Mouse (Mus musculus) hindbrain, embryonic 12.5 days (tissue): Measurements from ENCODE around the gene Sema3d. TPM values are rescaled to one million over a fixed set of nuclear protein-coding genes. Genes with fewer than 3 reads are reported as not detected.

Source experiments
- ATAC-seq: fragments of 200-750 bp; cut with Nextera tagmentation; 2 replicates; pipeline ENCODE4 v1.8.0; 2017; ENCODE audit warnings: moderate TSS enrichment; ENCODE audit not compliant: low FRiP score
- H3K27ac ChIP-seq: fragments of 300-500 bp; sonication (generic); 2 replicates; pipeline ENCODE4 v1.5.1; 2016; ENCODE audit warnings: mild to moderate bottlenecking
- H3K27me3 ChIP-seq: fragments of 300-500 bp; sonication (generic); 2 replicates; pipeline ENCODE4 v1.6.1; 2016; ENCODE audit warnings: mild to moderate bottlenecking
- H3K36me3 ChIP-seq: fragments of 300-500 bp; sonication (generic); 2 replicates; pipeline ENCODE4 v1.6.1; 2016; ENCODE audit warnings: mild to moderate bottlenecking
- H3K4me1 ChIP-seq: fragments of 300-500 bp; sonication (generic); 2 replicates; pipeline ENCODE4 v1.6.1; 2016
- H3K4me2 ChIP-seq: fragments of 300-500 bp; sonication (generic); replicated peaks from 2 replicates; pipeline ENCODE4 v1.6.1; 2016; ENCODE audit warnings: mild to moderate bottlenecking
- H3K4me3 ChIP-seq: fragments of 300-500 bp; sonication (generic); 2 replicates; pipeline ENCODE4 v1.5.1; 2016; ENCODE audit warnings: mild to moderate bottlenecking
- H3K9ac ChIP-seq: fragments of 300-500 bp; sonication (generic); 2 replicates; pipeline ENCODE4 v1.6.1; 2016; ENCODE audit warnings: mild to moderate bottlenecking, moderate library complexity
- H3K9me3 ChIP-seq: fragments of 300-500 bp; sonication (generic); replicated peaks from 2 replicates; pipeline ENCODE4 v1.6.1; 2016; ENCODE audit warnings: mild to moderate bottlenecking
- WGBS: fragments of 180-500 bp; shearing (Covaris S2); methylation state at CpG from one replicate; pipeline ENCODE4 v1.1.7; 2016; 5-methylcytosine and 5-hydroxymethylcytosine counted together
- polyA plus RNA-seq: library from polyadenylated mRNA; unstranded; fragments of >200 nt; fragmentation: Nextera tagmentation; extraction: Ambion mirVana; gene quantifications from 2 replicates; pipeline ENCODE4 v1.2.1, GENCODE M21; 2016

Gene Sema3d
- 5.4 and 6.5 TPM in 2 replicates for polyA plus RNA-seq

GRCm38 (mm10) chr5:12383133-12383959 lies at the start of gene Sema3d:
Gene Sema3d, plus strand, starts transcription at chr5:12383385.
- WGBS: under 1% methylated on average over 44 of the region's 49 CpGs
- no peaks in the 10 kb centered on the region for H3K36me3 ChIP-seq
- peak within 1 kb of the TSS; percentile 58 for H3K9ac ChIP-seq
- peak within 1 kb of the TSS; percentile 53 for H3K4me3 ChIP-seq
- peak within 1 kb of the TSS; percentile 92 for H3K4me2 ChIP-seq
- 0 out of 2 replicates have a peak, but pooled peaks cover 7% of the 10 kb centered on the region for H3K4me1 ChIP-seq
- H3K9me3 ChIP-seq: no peaks in the 10 kb centered on the region
- H3K27ac ChIP-seq: no peak within 1 kb of the TSS
- peak; percentile 98 for ATAC-seq
- peaks cover 16% of the 10 kb centered on the region for H3K27me3 ChIP-seq

DNA sequence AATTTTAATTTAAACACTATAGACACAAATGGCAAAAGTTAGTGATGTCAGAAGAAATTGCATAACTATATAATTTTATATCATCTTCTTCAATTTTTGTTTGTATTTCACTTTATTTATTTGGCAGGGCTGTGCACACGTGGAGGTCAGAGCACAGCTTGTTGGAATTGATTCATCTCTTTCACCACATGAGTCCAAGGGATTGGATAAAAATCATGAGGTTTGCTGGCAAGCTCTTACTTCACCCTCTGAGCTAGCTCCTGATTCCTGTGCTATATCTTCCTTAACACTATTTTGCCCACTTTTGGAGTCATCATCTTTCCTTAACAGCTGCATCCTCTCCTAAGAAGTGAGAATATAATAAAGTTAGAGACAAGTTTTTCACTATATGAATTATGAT lies 5.9 kb upstream of the Sema3d start:
- H3K4me1 ChIP-seq: no peaks in the 10 kb centered on the region
- no peak overlapping the region for H3K27ac ChIP-seq
- H3K4me3 ChIP-seq: no peak overlapping the region
- WGBS: 44% methylated on average over 1 of the region's 1 CpGs
- H3K36me3 ChIP-seq: no peaks in the 10 kb centered on the region
- no peak overlapping the region for H3K4me2 ChIP-seq
- no peak overlapping the region for H3K9ac ChIP-seq
- H3K27me3 ChIP-seq: no peaks in the 10 kb centered on the region
- ATAC-seq: no peak
- H3K9me3 ChIP-seq: no peaks in the 10 kb centered on the region

DNA sequence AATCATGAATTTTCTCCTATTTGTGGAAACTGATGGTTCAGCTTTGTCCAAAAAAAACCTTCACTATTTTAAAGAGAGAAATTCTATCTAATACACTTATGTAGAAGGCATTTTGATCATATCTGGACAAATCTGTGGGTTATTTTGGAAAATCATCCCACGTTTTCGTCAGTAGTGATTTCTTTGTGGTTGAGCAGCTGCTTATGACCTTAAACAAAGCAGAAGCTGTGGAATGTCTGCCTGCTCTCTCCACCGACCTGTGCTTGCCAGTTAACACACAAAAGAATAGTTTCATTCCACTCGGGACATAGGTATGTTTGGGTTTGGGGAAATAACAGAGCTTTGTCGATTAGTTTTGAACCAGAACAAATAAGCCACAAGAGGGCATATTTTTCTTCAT lies 4.3 kb upstream of the Sema3d start:
- Histone ChIP-seq H3K27ac (no peak overlapping the region), H3K4me3 (no peak overlapping the region), H3K36me3 (no peaks in the 10 kb centered on the region), H3K9me3 (no peaks in the 10 kb centered on the region), H3K4me2 (no peak overlapping the region), H3K4me1 (0 out of 2 replicates have a peak, but pooled peaks cover 4% of the 10 kb centered on the region), H3K27me3 (peaks cover 2% of the 10 kb centered on the region; the same call in 1 of the 2 replicates), H3K9ac (no peak overlapping the region)
- no peak for ATAC-seq
- WGBS: 50% methylated on average over 5 of the region's 5 CpGs

DNA sequence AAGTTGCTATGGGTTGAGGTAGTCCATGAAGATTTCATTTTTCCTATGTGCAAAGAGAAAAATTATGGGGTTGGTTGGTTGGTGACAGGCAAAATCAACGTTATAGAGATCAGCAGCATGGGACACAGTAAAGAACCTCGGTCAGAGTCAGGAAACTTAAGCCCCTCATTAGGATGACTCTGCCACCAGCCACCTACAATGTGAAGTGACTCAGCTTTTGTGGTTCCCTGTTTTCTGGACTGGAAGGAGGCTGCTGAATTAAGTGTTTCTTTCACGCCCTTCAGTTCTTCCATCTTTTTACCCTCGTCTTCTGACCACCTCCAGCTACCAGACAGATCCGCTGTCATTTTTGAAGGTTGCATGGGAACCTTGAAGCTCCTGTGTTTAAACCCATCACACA lies 1.2 kb upstream of the Sema3d start:
- no peak overlapping the region for H3K9ac ChIP-seq
- no peak for ATAC-seq
- H3K27ac ChIP-seq: no peak overlapping the region
- H3K9me3 ChIP-seq: no peaks in the 10 kb centered on the region
- 0 out of 2 replicates have a peak, but pooled peaks cover 7% of the 10 kb centered on the region for H3K4me1 ChIP-seq
- H3K36me3 ChIP-seq: no peaks in the 10 kb centered on the region
- H3K4me3 ChIP-seq: no peak overlapping the region
- peaks cover 16% of the 10 kb centered on the region for H3K27me3 ChIP-seq
- H3K4me2 ChIP-seq: no peak overlapping the region
- 76% methylated on average over 5 of the region's 5 CpGs for WGBS

GRCm38 (mm10) chr5:12383960-12384285 lies 738 bp downstream of the Sema3d start:
- 1% methylated on average over 10 of the region's 10 CpGs for WGBS

DNA sequence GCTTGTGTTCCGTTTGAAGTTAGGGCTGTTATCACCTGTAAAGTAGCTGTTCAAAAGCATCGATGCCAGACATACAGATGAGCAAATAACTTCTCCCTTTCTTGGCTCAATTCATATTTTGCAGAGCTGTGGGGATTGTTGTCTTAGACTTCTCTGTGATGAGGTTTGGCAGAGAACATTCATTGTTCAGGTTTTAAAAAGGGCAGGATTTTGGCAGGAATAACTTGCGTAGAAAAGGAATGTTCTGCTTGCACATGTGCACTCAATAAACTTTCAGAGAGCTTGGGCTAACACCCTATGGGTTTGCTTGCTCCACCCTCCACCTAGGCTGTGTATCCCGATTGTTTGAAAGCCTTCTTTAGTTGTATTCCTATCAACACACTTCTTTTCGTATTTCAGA lies 9.5 kb downstream of the Sema3d start:
- Histone ChIP-seq H3K9me3 (no peaks in the 10 kb centered on the region), H3K4me3 (no peak overlapping the region), H3K27ac (no peak overlapping the region), H3K36me3 (no peaks in the 10 kb centered on the region), H3K27me3 (no peaks in the 10 kb centered on the region), H3K4me1 (no peaks in the 10 kb centered on the region), H3K4me2 (no peak overlapping the region), H3K9ac (no peak overlapping the region)
- WGBS: 76% methylated on average over 5 of the region's 5 CpGs
- ATAC-seq: no peak

More at GRCm38 (mm10) chr5:12383960-12384285, 738 bp downstream of the Sema3d start:
- H3K27me3 ChIP-seq: peaks cover 16% of the 10 kb centered on the region
- no peak overlapping the region for H3K27ac ChIP-seq
- 0 out of 2 replicates have a peak, but pooled peaks cover 7% of the 10 kb centered on the region for H3K4me1 ChIP-seq
- peak overlapping the region; percentile 58 for H3K9ac ChIP-seq
- peak overlapping the region; percentile 53 for H3K4me3 ChIP-seq
- peak overlapping the region; percentile 92 for H3K4me2 ChIP-seq
- H3K36me3 ChIP-seq: no peaks in the 10 kb centered on the region
- H3K9me3 ChIP-seq: no peaks in the 10 kb centered on the region
- no peak for ATAC-seq

- ATAC-seq: no peak
- Histone ChIP-seq H3K36me3 (no peaks in the 10 kb centered on the region), H3K27me3 (no peaks in the 10 kb centered on the region), H3K4me1 (no peaks in the 10 kb centered on the region), H3K9ac (no peak overlapping the region), H3K4me2 (no peak overlapping the region), H3K9me3 (no peaks in the 10 kb centered on the region), H3K4me3 (no peak overlapping the region), H3K27ac (no peak overlapping the region)
- WGBS: 85% methylated on average over 2 of the region's 2 CpGs
Observed at GRCm38 (mm10) chr5:12399271-12399670, 16.1 kb downstream of the Sema3d start.

- Histone ChIP-seq H3K4me1 (no peaks in the 10 kb centered on the region), H3K9me3 (no peaks in the 10 kb centered on the region), H3K4me3 (no peak overlapping the region), H3K27ac (no peak overlapping the region), H3K9ac (no peak overlapping the region), H3K36me3 (no peaks in the 10 kb centered on the region), H3K4me2 (no peak overlapping the region), H3K27me3 (no peaks in the 10 kb centered on the region)
- ATAC-seq: no peak
Observed at GRCm38 (mm10) chr5:12404229-12404628, 21.0 kb downstream of the Sema3d start.

GRCm38 (mm10) chr5:12412595-12412994 lies 29.4 kb downstream of the Sema3d start:
- H3K4me3 ChIP-seq: no peak overlapping the region
- no peaks in the 10 kb centered on the region for H3K36me3 ChIP-seq
- no peaks in the 10 kb centered on the region for H3K9me3 ChIP-seq
- no peaks in the 10 kb centered on the region for H3K27me3 ChIP-seq
- no peak overlapping the region for H3K4me2 ChIP-seq
- H3K4me1 ChIP-seq: no peaks in the 10 kb centered on the region
- WGBS: 77% methylated on average over 3 of the region's 3 CpGs
- H3K9ac ChIP-seq: no peak overlapping the region
- no peak overlapping the region for H3K27ac ChIP-seq
- no peak for ATAC-seq

- Histone ChIP-seq H3K27ac (no peak overlapping the region), H3K9ac (no peak overlapping the region), H3K4me1 (no peaks in the 10 kb centered on the region), H3K27me3 (no peaks in the 10 kb centered on the region), H3K4me2 (no peak overlapping the region), H3K36me3 (no peaks in the 10 kb centered on the region), H3K4me3 (no peak overlapping the region), H3K9me3 (no peaks in the 10 kb centered on the region)
- WGBS: 88% methylated on average over 5 of the region's 5 CpGs
- ATAC-seq: no peak
Observed at GRCm38 (mm10) chr5:12423264-12423663, 40.1 kb downstream of the Sema3d start.

- 61% methylated on average over 1 of the region's 1 CpGs for WGBS
- no peaks in the 10 kb centered on the region for H3K4me1 ChIP-seq
- H3K4me3 ChIP-seq: no peak overlapping the region
- H3K4me2 ChIP-seq: no peak overlapping the region
- no peaks in the 10 kb centered on the region for H3K27me3 ChIP-seq
- H3K36me3 ChIP-seq: no peaks in the 10 kb centered on the region
- H3K9me3 ChIP-seq: no peaks in the 10 kb centered on the region
- H3K9ac ChIP-seq: no peak overlapping the region
- no peak overlapping the region for H3K27ac ChIP-seq
- no peak for ATAC-seq
Observed at GRCm38 (mm10) chr5:12441737-12442136, 58.6 kb downstream of the Sema3d start.

DNA sequence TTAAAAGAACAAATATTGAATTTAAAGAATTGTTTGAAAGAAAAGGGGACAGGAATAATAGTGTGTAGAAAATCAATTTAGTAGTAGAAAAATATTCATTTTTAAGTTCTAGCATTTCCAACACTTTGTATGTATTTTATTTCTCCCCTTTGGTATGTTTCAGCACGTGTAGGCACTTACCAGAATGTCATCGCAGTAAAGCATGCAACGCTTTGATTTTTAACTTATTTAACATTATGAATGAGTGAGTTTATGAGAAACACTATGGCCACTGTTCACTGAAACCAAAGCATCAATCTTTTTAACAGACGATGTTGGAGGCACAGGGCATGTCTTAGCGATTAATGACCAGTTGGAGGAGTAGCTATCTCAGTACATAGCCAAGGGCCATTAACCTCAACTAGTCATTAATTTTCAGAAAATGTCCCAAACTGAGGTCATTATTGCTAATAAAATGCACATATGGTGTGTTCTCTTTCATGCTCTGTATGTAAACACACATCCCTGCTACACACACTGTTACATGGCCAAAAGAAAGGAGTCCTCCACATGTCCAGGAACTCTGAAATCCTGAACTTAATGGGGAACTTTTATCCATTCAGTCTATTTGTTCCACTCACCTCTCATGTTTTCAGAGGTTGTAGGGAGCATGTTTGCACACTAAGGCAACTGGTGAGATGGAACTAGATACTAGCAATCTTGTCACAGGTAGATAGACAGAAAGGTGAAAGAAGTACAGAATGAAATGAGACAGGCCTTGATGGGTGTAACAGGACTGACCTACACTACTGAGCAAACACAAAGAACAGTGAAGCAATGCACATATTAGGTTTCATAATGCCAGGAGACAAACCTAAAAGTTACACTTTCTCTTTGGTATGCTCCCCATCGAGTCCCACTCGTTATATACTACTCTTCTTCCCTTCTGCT lies 59.3 kb downstream of the Sema3d start:
- Histone ChIP-seq H3K4me2 (no peak overlapping the region), H3K9me3 (no peaks in the 10 kb centered on the region), H3K4me1 (no peaks in the 10 kb centered on the region), H3K27me3 (no peaks in the 10 kb centered on the region), H3K36me3 (no peaks in the 10 kb centered on the region), H3K9ac (no peak overlapping the region), H3K4me3 (no peak overlapping the region), H3K27ac (no peak overlapping the region)
- ATAC-seq: no peak
- WGBS: 81% methylated on average over 7 of the region's 7 CpGs
